Mouse (Mus musculus) central nervous system, embryonic 11.5 days (tissue): ENCODE results near the gene Rbbp8nl. TPM values are rescaled to one million over a fixed set of nuclear protein-coding genes. Genes with fewer than 3 reads are reported as not detected.

ENCODE experiments used
- polyA plus RNA-seq: library from polyadenylated mRNA; depleted of rRNA; stranded (reverse); fragments of >200 nt; gene quantifications from 2 replicates; pipeline ENCODE4 v1.2.3, GENCODE M21; 2012; rRNA removed

Gene Rbbp8nl
- polyA plus RNA-seq: 0.13 and 0.19 TPM in 2 replicates

GRCm38 (mm10) chr2:180289440-180290108 lies at the start of gene Rbbp8nl:
Gene Rbbp8nl, minus strand, starts transcription at chr2:180289879.

GRCm38 (mm10) chr2:180334551-180334986 lies 44.9 kb upstream of the Rbbp8nl start, which contains the start of gene Gata5:
Gene Gata5, minus strand, starts transcription at chr2:180334699.

GRCm38 (mm10) chr2:180273394-180274244 lies 16.1 kb downstream of the Rbbp8nl start, which contains the start of gene Cables2:
Gene Cables2, minus strand, starts transcription at chr2:180273496.

GRCm38 (mm10) chr2:180257001-180257521 lies 32.6 kb downstream of the Rbbp8nl start, which contains the start of gene Rps21:
Gene Rps21, plus strand, starts transcription at chr2:180257377.

Other genes with a start within 250 kb of the Rbbp8nl start
- gene Psma7, start 247.4 kb downstream of the Rbbp8nl start, polyA plus RNA-seq: 428 and 481 TPM in 2 replicates
- gene Ss18l1, start 247.4 kb downstream of the Rbbp8nl start, polyA plus RNA-seq: 11.0 and 19.2 TPM in 2 replicates
- gene Mtg2, start 219.3 kb downstream of the Rbbp8nl start, polyA plus RNA-seq: 30.3 and 44.3 TPM in 2 replicates
- 6.2 TPM in 2 replicates for gene Hrh3, start 185.4 kb downstream of the Rbbp8nl start, polyA plus RNA-seq
- gene Osbpl2, start 170.6 kb downstream of the Rbbp8nl start, polyA plus RNA-seq: 23.3 and 24.7 TPM in 2 replicates
- 91.3 and 116 TPM in 2 replicates for gene Adrm1, start 118.4 kb downstream of the Rbbp8nl start, polyA plus RNA-seq
- gene Lama5, start 64.0 kb downstream of the Rbbp8nl start, polyA plus RNA-seq: 5.6 and 16.0 TPM in 2 replicates
- 1,280 and 3,511 TPM in 2 replicates for gene Rps21, start 32.5 kb downstream of the Rbbp8nl start, polyA plus RNA-seq
- gene Cables2, start 16.4 kb downstream of the Rbbp8nl start, polyA plus RNA-seq: 19.3 and 32.7 TPM in 2 replicates
- gene Gata5, start 44.8 kb upstream of the Rbbp8nl start, polyA plus RNA-seq: 0.47 and 1.9 TPM in 2 replicates
- gene Slco4a1, start 166.4 kb upstream of the Rbbp8nl start, polyA plus RNA-seq: 3.9 and 4.9 TPM in 2 replicates
- 0.12 and 0.67 TPM in 2 replicates for gene Ntsr1, start 210.1 kb upstream of the Rbbp8nl start, polyA plus RNA-seq